Mouse (Mus musculus) liver (tissue): ENCODE data around the gene Cog2.

ENCODE experiments used
- DNase-seq: peaks from one replicate; pipeline ENCODE4 v3.0.0-alpha.2; 2020; ENCODE audit warnings: mixed read lengths

The Cog2 gene

DNA sequence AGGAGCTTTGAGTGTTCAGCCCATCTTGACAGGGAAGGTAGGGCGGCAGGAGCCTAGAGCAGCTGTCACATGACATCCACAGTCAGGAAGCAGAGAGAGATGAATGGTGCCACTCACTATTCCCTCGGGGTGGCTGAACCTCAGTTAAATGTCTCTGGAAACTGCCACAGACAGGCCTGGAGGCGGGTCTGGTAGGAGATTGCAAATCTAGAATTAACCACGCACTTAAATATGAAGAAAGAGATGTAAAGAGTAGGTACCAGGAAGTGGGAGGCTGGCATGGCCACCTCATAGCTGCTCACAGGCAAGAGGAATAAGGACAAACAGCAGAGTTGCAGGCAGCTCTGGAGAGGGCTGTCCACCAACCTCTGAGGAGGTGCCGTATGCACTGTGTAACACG lies 3.4 kb upstream of the Cog2 start:
- DNase-seq, result no peak

DNA sequence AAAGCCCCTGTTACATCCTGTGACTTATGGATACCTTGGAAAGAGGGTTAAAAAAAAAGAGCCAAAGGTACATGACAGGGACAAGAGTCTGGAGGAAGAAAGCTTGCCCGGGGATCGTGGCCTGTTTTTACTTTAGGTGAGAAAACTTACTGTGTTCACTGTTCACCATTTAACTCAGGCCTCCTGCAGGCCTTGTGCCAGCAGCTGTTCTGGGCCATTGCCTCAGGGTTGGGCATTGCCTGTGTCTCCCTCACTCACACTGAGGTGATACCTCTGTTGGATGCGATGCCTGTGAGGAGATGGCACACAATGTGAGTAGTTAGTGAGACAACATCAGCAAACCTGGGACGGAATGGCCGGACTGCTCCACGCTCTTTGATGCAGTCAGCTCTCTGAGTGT lies 1.4 kb downstream of the Cog2 start:
- DNase-seq, result no peak

GRCm38 (mm10) chr8:124526261-124526660 lies 5.7 kb downstream of the Cog2 start:
- no peak for DNase-seq

GRCm38 (mm10) chr8:124530076-124530475 lies 9.5 kb downstream of the Cog2 start:
- no peak for DNase-seq

DNA sequence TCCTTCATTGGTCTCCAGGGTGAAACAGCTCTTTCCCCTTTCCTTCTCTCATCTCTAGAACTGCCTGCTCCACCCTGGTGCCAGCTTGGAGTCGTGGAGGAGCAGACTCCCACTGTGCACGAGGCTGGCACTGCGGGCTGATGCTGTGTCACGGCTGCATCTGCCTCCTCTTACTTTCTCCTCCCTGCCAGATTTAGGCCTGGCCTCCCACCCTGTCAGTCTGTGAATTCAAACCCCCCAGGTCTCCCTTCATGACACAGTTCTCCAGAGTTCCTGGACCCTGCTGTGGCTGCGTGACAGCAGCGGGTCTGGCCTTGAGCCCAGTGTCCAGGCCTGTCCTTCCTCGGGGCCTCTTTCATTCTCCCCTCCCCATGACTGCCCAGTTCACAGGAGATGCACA lies 10.0 kb downstream of the Cog2 start:
- no peak for DNase-seq

DNA sequence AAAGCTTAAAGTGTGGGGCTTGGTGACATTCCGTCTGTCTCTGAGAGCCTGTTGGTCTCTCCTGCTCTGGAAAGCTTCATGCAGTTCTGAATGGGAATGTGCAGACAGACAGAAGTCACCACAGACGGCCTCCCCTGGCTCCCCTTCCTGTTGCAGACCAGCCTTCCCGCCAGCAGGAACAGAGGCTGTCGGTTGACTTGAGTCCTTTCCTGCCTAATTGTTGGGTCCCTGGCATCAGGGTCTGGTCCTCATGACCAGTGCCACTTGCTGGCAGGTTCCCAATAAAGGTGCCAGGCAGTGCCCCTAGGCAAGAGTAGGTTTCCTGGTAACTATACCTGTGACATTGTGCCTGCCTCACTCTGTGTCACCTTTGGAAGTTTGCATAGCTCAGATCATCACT lies 10.4 kb downstream of the Cog2 start:
- DNase-seq, result no peak

GRCm38 (mm10) chr8:124532626-124533025 lies 12.1 kb downstream of the Cog2 start:
- no peak for DNase-seq

GRCm38 (mm10) chr8:124535451-124535850 lies 14.9 kb downstream of the Cog2 start:
- no peak for DNase-seq

DNA sequence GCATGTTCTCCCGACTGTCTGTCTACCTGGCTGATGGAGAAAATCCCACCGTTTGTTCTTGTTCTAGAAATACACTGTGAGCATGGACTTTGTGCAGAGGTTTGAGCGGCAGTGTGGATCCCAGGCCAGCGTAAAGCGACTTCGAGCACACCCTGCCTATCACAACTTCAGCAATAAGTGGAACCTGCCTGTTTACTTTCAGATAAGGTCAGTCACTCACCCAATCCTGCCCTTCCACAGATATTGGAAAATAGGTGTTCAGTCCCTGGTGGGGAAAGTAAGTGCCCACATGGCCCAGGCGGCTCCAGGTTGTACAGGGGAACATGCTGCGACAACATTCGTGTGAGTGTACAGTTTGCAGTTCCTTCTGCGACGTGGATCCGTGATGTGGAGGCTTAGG lies 20.3 kb downstream of the Cog2 start:
- DNase-seq, result no peak

DNA sequence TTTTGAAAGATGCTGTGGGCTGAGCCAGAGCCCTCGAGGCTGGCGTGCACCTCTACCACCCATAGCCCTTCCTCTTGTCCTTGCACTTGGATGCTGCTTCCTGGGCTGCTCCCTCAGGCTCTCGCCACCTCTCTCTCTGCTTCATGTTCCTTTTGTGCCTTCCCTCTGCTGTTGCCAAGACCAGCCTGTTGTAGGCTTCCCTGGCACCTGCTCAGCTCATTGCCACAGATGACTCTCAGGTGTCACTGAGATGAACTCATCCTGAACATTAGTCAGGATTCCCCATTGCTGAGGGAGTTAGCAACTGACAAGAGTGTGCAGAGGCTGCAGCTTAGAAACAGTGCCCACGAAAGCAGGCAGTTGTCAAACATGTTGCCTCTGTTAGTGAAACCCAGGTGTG lies 21.4 kb downstream of the Cog2 start:
- DNase-seq, result no peak

GRCm38 (mm10) chr8:124543272-124543671 lies 22.7 kb downstream of the Cog2 start:
- no peak for DNase-seq

- DNase-seq, result no peak
Observed at GRCm38 (mm10) chr8:124546371-124546770, 25.8 kb downstream of the Cog2 start.

DNA sequence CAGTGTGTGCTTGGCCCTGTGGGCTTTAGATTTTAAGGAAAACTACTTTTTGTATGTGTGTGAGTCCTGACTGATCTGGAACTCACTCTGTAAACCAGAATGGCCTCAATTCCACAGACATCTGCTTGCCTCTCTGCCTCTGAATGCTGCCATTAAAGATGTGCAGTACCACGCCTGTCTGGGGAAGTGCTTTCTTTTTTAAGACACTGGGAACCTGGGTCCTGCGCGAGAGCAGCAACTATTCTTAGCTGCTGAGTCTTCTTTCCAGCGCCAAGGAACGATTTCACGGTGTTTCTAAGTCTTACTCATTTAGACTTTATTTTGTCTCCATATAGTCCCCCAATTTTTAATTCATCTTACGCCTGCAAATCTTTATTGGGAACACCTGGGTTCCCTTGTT lies 26.2 kb downstream of the Cog2 start:
- DNase-seq, result no peak

DNA sequence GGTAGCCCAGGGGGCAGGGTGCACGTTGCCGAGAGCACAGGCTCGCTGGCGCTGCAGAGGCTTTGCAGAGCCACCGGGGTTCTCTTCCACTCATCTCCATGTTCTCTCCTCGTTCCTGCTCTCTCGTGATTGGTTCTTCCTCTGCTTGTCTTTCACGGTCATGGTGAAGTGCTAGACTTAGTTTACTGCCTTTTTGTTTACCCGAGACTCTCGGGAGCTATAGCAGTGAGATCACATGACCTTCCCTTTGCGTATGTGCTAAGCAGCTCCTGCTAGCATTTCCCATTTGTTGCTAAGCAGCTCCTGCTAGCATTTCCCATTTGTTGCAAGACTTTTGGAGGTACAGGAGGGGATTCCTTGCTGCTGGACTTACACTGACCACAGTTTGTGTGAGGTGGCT lies 26.7 kb downstream of the Cog2 start:
- no peak for DNase-seq

DNA sequence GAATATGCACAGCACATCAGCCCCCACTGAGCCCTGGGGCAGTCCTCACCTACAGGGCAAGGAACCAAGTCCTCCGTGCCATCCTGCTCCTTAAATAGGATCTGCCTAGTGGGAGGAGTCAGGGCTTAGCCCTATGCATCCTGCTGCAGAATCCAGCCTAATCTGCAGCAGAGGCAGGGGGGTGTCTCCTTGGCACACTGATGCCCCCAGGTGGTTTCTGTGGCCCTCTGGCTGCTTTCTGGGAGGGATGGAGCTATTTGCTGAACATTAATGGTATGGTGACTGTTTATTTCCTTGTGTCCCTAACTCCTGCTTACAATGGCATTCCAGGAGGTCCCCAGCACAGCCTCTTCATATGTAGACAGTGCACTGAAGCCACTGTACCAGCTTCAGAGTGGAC lies 27.6 kb downstream of the Cog2 start:
- DNase-seq, result no peak

DNA sequence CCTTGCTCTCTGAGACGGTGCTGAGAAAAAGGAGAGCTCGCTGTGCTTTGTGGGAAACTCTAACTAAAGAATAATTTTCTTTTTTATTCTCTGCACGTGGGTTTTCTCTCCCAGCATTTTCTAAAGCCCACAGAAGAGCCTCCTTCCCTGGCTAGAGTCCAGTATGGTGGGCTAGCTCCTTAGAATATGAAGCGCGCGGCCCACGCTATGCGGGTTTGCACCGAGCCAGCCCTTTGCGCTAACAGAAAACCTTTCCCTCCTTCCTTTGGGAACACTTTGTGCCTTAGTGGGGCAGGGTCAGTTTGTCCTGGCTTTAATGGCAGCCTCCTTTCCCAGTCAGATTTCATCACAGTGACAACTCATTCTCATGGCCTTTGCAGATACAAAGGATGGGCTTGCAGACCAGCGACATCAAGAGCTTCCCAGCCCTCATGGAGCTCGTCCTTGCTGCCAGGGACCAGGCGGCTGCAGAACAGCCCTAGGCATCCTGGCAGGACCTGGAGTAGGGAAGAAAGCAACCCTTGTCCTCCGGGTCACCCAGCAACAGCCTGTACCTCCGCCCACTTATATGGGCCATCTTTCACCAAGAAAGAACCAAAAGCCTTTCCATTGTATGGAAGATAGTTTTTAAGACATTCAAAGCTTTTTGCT lies 30.6 kb downstream of the Cog2 start:
- no peak for DNase-seq

- no peak for DNase-seq
Observed at GRCm38 (mm10) chr8:124555113-124555750, 34.7 kb downstream of the Cog2 start.

DNA sequence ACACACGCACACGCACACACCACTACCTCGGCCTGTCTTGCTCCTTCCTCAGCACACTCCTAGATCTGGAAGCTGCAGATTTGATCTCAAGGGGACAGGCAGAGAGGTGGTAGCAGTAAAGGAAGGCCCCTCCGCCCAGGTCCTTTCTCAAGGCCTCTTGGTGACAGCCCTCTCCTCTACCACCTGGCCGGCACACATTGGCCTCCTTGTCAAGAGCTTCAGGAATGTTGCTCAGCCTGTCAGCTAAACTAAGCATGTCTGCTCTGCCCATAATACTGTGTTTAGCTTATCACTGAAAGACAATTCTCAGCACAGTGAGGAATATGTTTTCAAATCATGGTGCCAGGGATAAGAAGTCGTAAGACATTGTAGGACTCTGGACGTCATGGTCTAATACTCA lies 35.6 kb downstream of the Cog2 start:
- DNase-seq, result no peak

DNA sequence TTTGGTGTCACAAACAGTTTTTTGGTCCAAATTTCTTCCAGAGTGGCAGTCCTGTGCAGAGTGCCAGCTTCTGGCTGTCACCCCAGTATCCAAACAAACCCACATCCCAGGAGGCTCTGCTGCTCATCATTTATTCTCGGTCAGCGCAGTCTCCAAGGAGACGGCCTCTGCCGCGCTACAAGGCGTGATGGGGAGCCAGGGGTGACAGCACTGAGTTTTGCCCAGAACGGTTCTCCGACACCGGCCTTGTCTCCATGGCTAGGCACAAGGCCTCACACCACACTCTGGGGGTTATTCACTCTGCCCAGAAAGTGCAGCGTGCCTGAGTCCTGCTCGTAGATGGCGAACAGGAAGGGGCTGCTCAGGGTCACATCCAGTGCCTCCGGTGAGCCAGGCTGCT lies 36.1 kb downstream of the Cog2 start:
- DNase-seq, result no peak

DNA sequence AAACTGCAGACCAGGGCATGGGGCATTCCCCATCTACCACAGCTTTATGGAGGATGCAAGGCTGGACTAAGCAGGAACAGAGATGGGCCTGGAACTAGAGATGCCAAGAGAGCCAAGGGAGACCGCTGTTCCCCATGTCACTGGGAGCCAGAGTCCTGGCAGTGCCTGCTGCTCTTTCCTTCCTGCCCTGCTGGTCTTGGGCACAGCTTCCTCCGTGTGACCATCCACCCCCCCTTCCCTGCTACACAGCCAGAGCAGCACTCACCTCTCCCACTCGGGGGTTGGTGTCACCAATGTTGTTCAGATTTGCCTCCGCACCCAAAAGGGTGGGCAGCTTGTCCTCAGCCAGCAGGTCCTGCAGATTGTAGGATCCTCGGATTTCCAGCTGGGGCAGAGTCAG lies 36.9 kb downstream of the Cog2 start:
- no peak for DNase-seq

GRCm38 (mm10) chr8:124567126-124567525 lies 46.6 kb downstream of the Cog2 start:
- DNase-seq, result no peak

GRCm38 (mm10) chr8:124567584-124567983 lies 47.0 kb downstream of the Cog2 start:
- no peak for DNase-seq

DNA sequence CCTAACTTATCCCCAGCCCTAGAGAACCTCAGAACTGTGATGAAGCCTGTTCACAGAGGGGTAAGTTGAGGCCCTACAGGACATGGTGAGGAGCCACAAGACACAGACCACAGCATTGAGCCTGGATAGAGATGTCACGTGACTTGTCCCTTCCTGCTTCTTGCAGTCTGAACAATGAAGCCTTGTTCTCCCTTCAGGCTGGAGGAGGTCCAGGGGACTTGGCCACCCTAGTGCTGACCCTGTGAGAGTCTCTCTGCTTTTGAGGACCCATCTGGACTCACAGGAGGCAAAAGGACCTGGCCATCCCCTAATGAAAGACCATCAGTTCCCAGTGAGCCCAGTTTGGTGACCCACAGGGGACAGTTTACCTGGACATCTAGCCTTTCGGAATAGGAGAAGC lies 48.5 kb downstream of the Cog2 start:
- no peak for DNase-seq

GRCm38 (mm10) chr8:124569593-124569992 lies 49.0 kb downstream of the Cog2 start, which contains the start of gene Agt:
Gene Agt, minus strand, starts transcription at chr8:124569706.
- DNase-seq, result peak; percentile 24
